In genomic region chr14:26306032-26306431, GRCm38 (mm10) we compare ENCODE assay signal across 9 mouse cellular contexts. TPM values are rescaled to one million over a fixed set of nuclear protein-coding genes. Genes with fewer than 3 reads are reported as not detected.
DNase-seq lines count a peak whose midpoint lies in the region; ATAC-seq lines count a peak whose summit lies in the region.
"Had no signal": no experiment of that assay in that cellular context is flagged by ENCODE, and none has a peak within 500 bp of the region (broad histone marks: within the 10 kb centered on the region; RNA-seq: fewer than 3 reads in every experiment).

No protein-coding gene starts in this region.

- ATAC-seq in embryonic facial prominence, embryonic 14.5 days (ENCODE audit: low read depth) = no peak
- no peak for ATAC-seq in megakaryocyte, adult 5-6 weeks (ENCODE audit: poor library complexity, severe bottlenecking)

- 46% methylated on average over 2 of the region's 2 CpGs for whole genome bisulfite sequencing in heart, embryonic 10.5 days
- WGBS in embryonic facial prominence, embryonic 14.5 days = 45% methylated on average over 2 of the region's 2 CpGs

- H3K9me3 ChIP-seq in heart, embryonic 10.5 days = no peaks in the 10 kb centered on the region
- H3K9me3 ChIP-seq in embryonic facial prominence, embryonic 14.5 days (ENCODE audit: control insufficient read depth, low read length) = no peaks in the 10 kb centered on the region

- intact Hi-C loops in heart, postnatal 10 days (cut with DNase I) = no loop called here

- H3K9ac ChIP-seq in embryonic facial prominence, embryonic 14.5 days (ENCODE audit: low read depth, low read length) = no peak overlapping the region

- peak; percentile 23 to 42 for DNase-seq in heart, postnatal 10 days
- no peak for DNase-seq in heart, embryonic 10.5 days (ENCODE audit: low spot score)
- DNase-seq in thymus, postnatal 0 days (ENCODE audit: low spot score) = peak; percentile 35
- DNase-seq in thymus, postnatal 36 days = no peak
- peak; percentile 39 for DNase-seq in embryonic facial prominence, embryonic 14.5 days (ENCODE audit: low spot score)
- peak; percentile 20 for DNase-seq in retina, postnatal 7 days (ENCODE audit: low read depth, low spot score)
- no peak for DNase-seq in heart, adult 11 months

- H3K27ac ChIP-seq in heart, embryonic 10.5 days = no peak overlapping the region
- H3K27ac ChIP-seq in embryonic facial prominence, embryonic 14.5 days (replicated peaks; ENCODE audit: low read depth, low read length) = no peak overlapping the region

- no peak overlapping the region for H3K4me3 ChIP-seq in heart, embryonic 10.5 days
- H3K4me3 ChIP-seq in embryonic facial prominence, embryonic 14.5 days (ENCODE audit: low read depth, low read length) = no peak overlapping the region

- 0 out of 2 replicates have a peak, but pooled peaks cover 3% of the 10 kb centered on the region for H3K4me1 ChIP-seq in heart, embryonic 10.5 days
- no peaks in the 10 kb centered on the region for H3K4me1 ChIP-seq in embryonic facial prominence, embryonic 14.5 days (ENCODE audit: control insufficient read depth, insufficient read depth, low read length)

- H3K27me3 ChIP-seq in heart, embryonic 10.5 days (ENCODE audit: insufficient read depth, poor library complexity, severe bottlenecking) = no peaks in the 10 kb centered on the region; the same call in 1 of the 2 replicates
- no peaks in the 10 kb centered on the region for H3K27me3 ChIP-seq in embryonic facial prominence, embryonic 14.5 days (replicated peaks; ENCODE audit: control insufficient read depth, insufficient read depth, low read length)

- no peaks in the 10 kb centered on the region for H3K36me3 ChIP-seq in heart, embryonic 10.5 days
- H3K36me3 ChIP-seq in embryonic facial prominence, embryonic 14.5 days (ENCODE audit: control insufficient read depth, insufficient read depth, low read length) = no peaks in the 10 kb centered on the region

- H3K4me2 ChIP-seq in embryonic facial prominence, embryonic 14.5 days (ENCODE audit: low read depth, low read length) = no peak overlapping the region

RNA-seq across cellular contexts. Expression of gene Duxbl3, which starts 48.3 kb away (rescaled TPM):
- total RNA-seq in heart, postnatal 10 days (2021) = 1 to 10 TPM; 1.4 to 1.5 TPM
- 1.1 TPM in 1 of 2 replicates, not detected in the other for polyA plus RNA-seq in heart, embryonic 10.5 days (2016; fragmentation: Nextera tagmentation; extraction: Ambion mirVana)
- polyA plus RNA-seq in thymus, postnatal 0 days (2015; fragmentation: Nextera tagmentation; extraction: Ambion mirVana) = 0.77 and 0.95 TPM in 2 replicates
- polyA plus RNA-seq in embryonic facial prominence, embryonic 14.5 days (2014; fragmentation: Nextera tagmentation; extraction: Ambion mirVana) = 1.8 and 3.1 TPM in 2 replicates
- total RNA-seq in megakaryocyte, adult 5-6 weeks (2015) = not detected in 2 replicates
- not detected in 2 replicates for total RNA-seq in megakaryocyte, adult 5-6 weeks (2017)
- polyA plus RNA-seq: liver, embryonic 16.5 days had no signal

Comparison
In these comparisons a context has a peak if more than half of its experiments do, and no peak if none do; other contexts are left out.
1. DNase-seq: peak in heart, postnatal 10 days (2 of 2), thymus, postnatal 0 days (single experiment), embryonic facial prominence, embryonic 14.5 days (single experiment) and retina, postnatal 7 days (single experiment); none in heart, embryonic 10.5 days (single experiment), thymus, postnatal 36 days (0 of 2) and heart, adult 11 months (single experiment).